Mouse (Mus musculus): Measurements from ENCODE around the gene 1700086D15Rik.

DNA sequence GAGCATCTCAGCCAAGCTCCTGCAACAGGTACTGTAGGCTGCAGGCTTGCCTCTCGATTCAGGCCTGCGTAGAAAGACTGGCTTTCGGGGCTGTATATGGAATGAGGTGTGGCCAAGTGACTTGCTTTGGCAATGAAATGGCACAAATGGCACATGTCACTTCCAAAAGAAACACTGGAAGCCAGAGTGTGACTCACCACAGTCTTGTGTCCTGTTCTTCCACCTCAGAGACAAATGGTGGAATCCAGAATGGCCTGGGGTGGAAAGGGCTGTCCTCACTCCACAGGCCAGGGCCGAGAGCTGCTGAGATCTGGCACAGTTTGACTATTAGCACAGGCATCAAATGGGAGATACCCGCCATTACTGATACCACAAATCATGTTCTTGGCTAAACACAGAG is 6.7 kb downstream of the 1700086D15Rik start:
- TF ChIP-seq CTCF (conservative IDR thresholded peaks at IDR 0.05; ENCODE audit: low read length) (no peak), NANOG (IDR thresholded peaks at IDR 0.05; ENCODE audit: borderline replicate concordance, low read length) (no peak)

Measured in E14TG2a.4 (cell line).